Mouse (Mus musculus) embryo, embryonic 11 days (tissue): Measurements from ENCODE around the gene Psmd13.
A peak's percentile ranks its signal among the peaks of the same experiment; 100 is the strongest.

Experiments
- DNase-seq: peaks from one replicate; pipeline ENCODE4 v3.0.0-alpha.2; 2015

The Psmd13 gene

GRCm38 (mm10) chr7:140881696-140882468, at the start of gene Psmd13, which contains the start of gene Sirt3:
Psmd13 (plus strand) TSS chr7:140881968.
Sirt3 (minus strand) TSS chr7:140882309.
- DNase-seq = peak; percentile 98

- no peak for DNase-seq
These were observed 48.4 kb upstream of the Psmd13 start for GRCm38 (mm10) chr7:140833341-140833740.

- DNase-seq = no peak
These were observed 46.6 kb upstream of the Psmd13 start, which contains the start of gene Urah for GRCm38 (mm10) chr7:140834968-140835757. Urah (plus strand) TSS chr7:140835018.

- DNase-seq = no peak
These were observed 46.0 kb upstream of the Psmd13 start for GRCm38 (mm10) chr7:140835758-140836087.

GRCm38 (mm10) chr7:140836243-140837115, 45.3 kb upstream of the Psmd13 start:
- DNase-seq = no peak

- no peak for DNase-seq
These were observed 42.2 kb upstream of the Psmd13 start for GRCm38 (mm10) chr7:140839556-140839955.

GRCm38 (mm10) chr7:140840750-140841735, 40.7 kb upstream of the Psmd13 start:
- no peak for DNase-seq

GRCm38 (mm10) chr7:140843806-140844205, 38.0 kb upstream of the Psmd13 start:
- no peak for DNase-seq

GRCm38 (mm10) chr7:140844905-140845665, 36.7 kb upstream of the Psmd13 start, which contains the start of gene Scgb1c1:
Scgb1c1 (plus strand) TSS chr7:140845547.
- DNase-seq = peak; percentile 87

GRCm38 (mm10) chr7:140845683-140846082, 36.1 kb upstream of the Psmd13 start:
- no peak for DNase-seq

- no peak for DNase-seq
These were observed 35.1 kb upstream of the Psmd13 start for GRCm38 (mm10) chr7:140846676-140847075.

GRCm38 (mm10) chr7:140847755-140848580, 33.8 kb upstream of the Psmd13 start, which contains the start of gene Odf3:
Odf3 (plus strand) TSS chr7:140847805.
- no peak for DNase-seq

GRCm38 (mm10) chr7:140848591-140848990, 33.2 kb upstream of the Psmd13 start:
- DNase-seq = no peak

GRCm38 (mm10) chr7:140851916-140852315, 29.9 kb upstream of the Psmd13 start:
- no peak for DNase-seq

GRCm38 (mm10) chr7:140853386-140853785, 28.4 kb upstream of the Psmd13 start:
- no peak for DNase-seq

GRCm38 (mm10) chr7:140854483-140854882, 27.3 kb upstream of the Psmd13 start:
- no peak for DNase-seq

- no peak for DNase-seq
These were observed 26.6 kb upstream of the Psmd13 start for GRCm38 (mm10) chr7:140855181-140855580.

- DNase-seq = peak; percentile 93
These were observed 25.6 kb upstream of the Psmd13 start, which contains the start of gene Gm45785 for GRCm38 (mm10) chr7:140855860-140856784. Gm45785 (minus strand) TSS chr7:140856331.
